In genomic region chr19:21611297-21611696, GRCm38 (mm10) we compare ENCODE assay signal across 19 mouse cellular contexts.
"Had no signal": no experiment of that assay in that cellular context is flagged by ENCODE, and none has a peak within 500 bp of the region (broad histone marks: within the 10 kb centered on the region; RNA-seq: fewer than 3 reads in every experiment).

No protein-coding gene starts in this region.

- DNase-seq: kidney, adult 2 months; kidney, postnatal 25 days; layer of hippocampus, adult 9-11 months; liver; lung, adult 2 months; right cerebral cortex, postnatal 25 days; spleen, adult 18-20 months; thymus, adult 2 months; thymus, postnatal 14 days; thymus, postnatal 4 days had no signal

- H3K4me3 ChIP-seq: layer of hippocampus, adult 2 months; limb, embryonic 10.5 days; limb, embryonic 13.5 days; liver, embryonic 12.5 days; liver, embryonic 15.5 days had no signal

- H3K4me2 ChIP-seq: limb, embryonic 13.5 days; liver, embryonic 12.5 days; liver, embryonic 15.5 days had no signal

- ATAC-seq: intestine, postnatal 0 days; liver, embryonic 12.5 days had no signal

- H3K9ac ChIP-seq: limb, embryonic 13.5 days; liver, embryonic 12.5 days; liver, embryonic 15.5 days had no signal

- H3K36me3 ChIP-seq: limb, embryonic 10.5 days; limb, embryonic 13.5 days; liver, embryonic 12.5 days; liver, embryonic 15.5 days had no signal

- H3K9me3 ChIP-seq: limb, embryonic 10.5 days; limb, embryonic 13.5 days; liver, embryonic 12.5 days; liver, embryonic 15.5 days had no signal

- H3K4me1 ChIP-seq: limb, embryonic 10.5 days; limb, embryonic 13.5 days; liver, embryonic 12.5 days had no signal

- H3K27me3 ChIP-seq: limb, embryonic 13.5 days; liver, embryonic 12.5 days; liver, embryonic 15.5 days had no signal

- H3K27ac ChIP-seq: kidney, postnatal 0 days; limb, embryonic 10.5 days; limb, embryonic 13.5 days; liver, embryonic 12.5 days; liver, embryonic 15.5 days; macrophage; stomach, postnatal 0 days had no signal
